Mouse (Mus musculus) left cerebral cortex, adult 11 months (tissue): ENCODE measurements around the gene Igsf3.

ENCODE experiments used
- DNase-seq: peaks from one replicate; pipeline ENCODE4 v3.0.0; 2022; ENCODE audit warnings: low spot score

The Igsf3 gene

DNA sequence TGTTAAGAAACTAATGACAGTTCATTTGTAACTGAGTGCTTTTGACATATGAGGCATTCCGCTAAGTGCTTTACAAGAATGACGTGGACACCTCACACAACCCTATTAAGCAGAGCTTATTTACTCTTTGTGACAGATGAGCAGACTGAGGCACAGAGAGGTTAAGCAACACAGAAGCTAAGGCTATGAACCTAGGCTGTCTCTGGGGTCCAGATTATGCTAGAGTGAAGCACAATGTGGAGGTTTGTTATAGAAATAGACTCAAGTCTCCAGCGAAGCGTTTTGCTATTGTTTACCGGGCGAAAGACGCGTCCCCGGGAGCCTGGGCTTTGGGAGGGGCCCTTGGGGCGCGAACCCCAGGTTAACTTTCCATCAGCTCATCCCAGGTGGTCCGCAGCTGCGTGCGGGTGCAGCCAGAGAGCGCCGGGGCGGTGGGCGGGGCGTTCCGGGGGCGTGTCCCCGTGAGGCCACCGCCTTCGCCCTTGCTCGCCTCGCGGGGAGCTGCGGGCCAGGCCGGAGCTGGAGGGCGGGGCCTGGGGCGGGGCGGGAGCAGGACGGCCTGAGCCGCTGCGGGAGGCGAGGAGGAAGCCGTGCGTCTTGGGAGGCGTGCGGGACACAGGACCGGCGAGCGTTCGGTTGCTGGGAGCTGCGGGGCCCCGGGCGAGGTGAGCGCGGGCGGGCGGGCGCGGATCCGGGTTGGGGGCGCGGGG is at the start of gene Igsf3:
Gene Igsf3, plus strand, starts transcription at position 546 of the 710 bp plus-strand sequence.
- DNase-seq, result peak; percentile 30

GRCm38 (mm10) chr3:101327248-101327647 is 49.6 kb upstream of the Igsf3 start:
- DNase-seq, result no peak

DNA sequence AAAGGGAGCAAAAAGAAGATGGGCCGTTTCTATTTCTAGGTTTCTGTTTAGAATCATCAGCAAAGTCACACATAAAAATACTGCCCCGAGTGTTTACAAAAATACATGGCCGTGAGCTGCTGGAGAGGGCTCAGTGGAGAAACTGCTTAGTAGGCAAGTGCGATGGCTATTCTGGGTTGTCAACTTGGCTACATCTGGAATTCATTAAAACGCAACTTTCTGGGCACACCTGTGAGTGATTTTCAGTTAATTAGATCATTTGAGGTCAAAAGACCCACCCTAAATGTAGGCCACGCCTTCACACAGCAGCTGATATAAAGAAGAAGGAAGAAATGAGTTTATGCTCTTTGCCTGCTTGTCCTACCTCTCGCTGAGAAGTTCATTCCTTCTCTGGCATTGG is 48.3 kb upstream of the Igsf3 start:
- no peak for DNase-seq

DNA sequence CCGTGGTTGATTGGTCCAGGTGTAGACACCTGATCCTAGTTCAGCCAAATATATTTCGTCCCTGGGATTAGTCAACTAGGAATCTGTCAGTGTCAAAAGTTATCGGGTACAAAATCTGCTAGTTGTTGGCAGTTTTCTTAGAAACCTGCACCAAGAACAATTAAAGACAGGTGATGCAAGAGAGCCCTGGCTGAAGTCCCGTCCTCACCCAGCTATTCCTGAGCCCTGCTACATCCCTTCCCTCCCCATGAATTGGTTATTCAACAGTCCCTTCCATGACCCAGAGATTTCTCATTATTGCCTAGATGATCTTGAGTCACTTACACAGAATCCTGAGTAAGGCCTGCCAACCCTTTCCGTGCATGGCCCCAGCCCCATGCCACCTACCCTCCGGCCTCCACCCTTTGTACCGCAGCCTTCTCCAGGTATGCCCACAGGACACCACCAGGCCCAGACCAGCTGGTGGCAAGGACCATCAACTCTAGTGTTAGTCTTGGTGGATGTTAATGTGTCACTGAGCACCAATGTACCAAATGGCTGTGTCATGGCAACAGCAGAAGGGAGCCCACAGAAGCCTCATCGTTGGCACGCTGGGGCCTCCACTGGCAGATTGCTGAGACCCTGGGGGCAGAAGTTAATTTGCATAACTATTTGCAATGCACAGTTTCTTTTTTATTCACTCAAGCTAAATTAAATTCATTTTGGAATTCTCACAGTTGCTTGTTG is 33.5 kb upstream of the Igsf3 start:
- DNase-seq, result no peak

GRCm38 (mm10) chr3:101344246-101344645 is 32.6 kb upstream of the Igsf3 start:
- no peak for DNase-seq

DNA sequence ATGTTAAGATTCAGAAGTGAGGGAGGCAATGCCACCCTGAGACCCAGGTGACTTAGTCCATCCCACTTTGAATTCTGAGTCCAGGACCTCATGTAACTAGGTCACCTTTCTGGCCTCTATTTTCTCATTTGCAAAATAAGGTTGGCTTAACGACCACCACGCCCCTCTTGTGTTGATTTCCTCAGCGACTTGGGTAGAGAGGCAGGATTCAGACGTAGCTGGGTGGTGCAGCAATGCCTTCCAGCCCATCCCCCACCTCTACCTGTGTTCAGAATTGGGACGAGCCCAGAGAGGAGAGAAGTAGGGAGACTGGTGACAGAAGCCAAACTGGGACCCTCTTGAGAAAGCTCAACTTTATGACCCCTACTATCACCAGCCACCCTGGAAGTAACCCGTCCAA is 31.6 kb upstream of the Igsf3 start:
- DNase-seq, result no peak

GRCm38 (mm10) chr3:101346806-101347205 is 30.1 kb upstream of the Igsf3 start:
- DNase-seq, result no peak

DNA sequence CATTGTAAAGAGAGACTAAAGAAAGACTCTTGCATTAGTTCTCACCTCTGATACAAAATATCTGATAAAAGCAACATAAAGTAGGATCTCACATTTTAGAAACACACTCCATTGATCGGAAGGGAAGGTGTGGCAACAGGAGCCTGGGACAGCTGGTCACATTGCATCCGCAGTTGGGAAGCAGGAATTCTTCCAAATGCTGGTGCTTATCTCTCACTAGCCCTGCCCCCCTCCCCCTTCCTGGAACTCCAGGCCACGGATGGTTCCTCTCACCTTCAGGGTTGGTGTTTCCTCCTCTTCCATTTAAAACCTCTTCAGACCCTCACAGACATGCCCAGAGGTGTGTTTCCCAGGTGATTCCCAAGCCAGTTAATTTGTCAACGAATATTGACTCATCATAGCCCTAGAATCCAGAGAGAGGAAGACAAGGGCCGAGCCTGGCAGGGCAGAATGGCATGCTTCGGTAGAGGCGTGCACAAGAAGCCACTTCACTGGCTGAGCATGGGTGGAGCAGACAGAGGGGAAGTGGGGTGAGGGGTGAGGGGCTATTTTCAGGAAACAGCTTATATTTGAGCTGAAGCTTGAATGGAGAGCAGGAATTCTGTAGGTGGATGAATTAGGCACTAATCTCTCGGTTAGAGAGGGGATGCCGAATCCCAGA is 28.3 kb upstream of the Igsf3 start:
- no peak for DNase-seq

DNA sequence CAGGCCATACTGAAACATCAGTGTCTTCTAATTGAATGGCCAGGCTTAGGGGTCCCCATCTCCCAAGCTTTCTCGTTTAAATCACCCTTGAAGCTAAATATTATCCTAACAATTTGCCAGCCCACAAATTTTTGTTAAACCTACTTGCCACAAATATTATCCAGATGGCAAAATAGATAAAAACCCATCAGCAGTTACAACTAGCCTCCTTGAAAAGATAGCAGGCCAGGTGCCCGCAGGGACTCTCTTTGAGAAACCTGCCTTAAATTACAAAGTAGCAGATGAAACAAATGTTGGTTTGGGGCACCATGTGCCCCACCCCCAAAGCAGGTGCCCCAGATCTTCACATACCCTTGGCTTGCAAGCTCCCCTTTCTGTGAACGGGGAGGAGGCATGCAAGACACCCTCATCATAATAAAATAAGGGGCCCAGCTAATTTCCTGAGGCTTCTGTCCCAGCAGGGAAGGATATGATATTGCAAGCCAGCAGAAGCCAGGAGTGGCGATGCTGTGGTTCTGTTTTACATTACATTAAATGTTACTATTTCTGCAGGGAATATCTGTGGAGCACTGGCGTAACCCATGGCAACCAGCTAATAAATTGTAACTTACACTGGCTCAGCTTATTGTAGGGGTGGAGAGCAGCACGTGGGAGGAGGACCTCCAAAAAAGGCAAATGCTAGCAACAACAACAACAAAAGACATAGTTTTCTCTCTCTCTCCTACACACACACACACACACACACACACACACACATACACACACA is 27.2 kb upstream of the Igsf3 start:
- no peak for DNase-seq

- no peak for DNase-seq
Observed at GRCm38 (mm10) chr3:101350406-101350805, 26.5 kb upstream of the Igsf3 start.

GRCm38 (mm10) chr3:101354490-101354889 is 22.4 kb upstream of the Igsf3 start:
- DNase-seq, result no peak

DNA sequence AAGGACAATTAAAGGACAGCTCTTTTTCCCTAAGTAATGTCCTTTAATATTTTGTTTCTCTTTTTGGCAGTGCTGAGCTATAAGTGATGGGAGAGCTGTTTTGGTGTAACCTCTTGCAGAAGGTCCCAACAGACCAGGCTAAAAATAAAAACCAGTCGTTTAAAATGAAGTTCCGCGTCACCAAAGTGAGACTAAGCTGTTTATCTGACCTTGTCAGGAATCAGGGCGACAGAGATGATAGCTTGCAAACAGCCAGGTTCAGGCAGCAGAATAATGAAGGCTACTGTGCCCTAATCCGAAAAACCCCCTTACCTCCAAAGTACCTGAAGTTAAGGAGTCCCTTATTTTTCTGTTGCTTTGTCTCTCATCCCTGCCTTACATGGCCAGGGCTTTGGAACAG is 21.2 kb upstream of the Igsf3 start:
- DNase-seq, result no peak

- no peak for DNase-seq
Observed at GRCm38 (mm10) chr3:101356583-101357553, 20.0 kb upstream of the Igsf3 start.

DNA sequence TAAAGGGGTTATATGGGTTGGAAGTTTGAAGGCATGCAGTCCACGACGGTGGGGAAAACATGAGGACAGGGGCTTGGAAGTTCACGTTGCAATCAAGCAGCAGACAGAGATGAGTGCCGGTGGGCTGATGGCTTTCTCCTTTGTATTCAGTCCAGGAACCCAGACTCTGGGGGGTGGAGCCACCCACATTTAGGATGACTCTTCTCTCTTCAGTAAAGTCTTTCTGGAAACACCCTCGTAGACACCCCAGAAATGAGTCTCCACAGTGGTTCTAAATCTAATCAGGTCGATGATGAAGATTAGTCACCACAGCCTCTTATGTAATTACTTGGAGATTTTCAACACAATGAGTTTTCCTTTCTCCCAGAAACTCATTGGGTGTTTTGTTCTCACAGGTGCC is 16.1 kb upstream of the Igsf3 start:
- no peak for DNase-seq

GRCm38 (mm10) chr3:101362391-101362790 is 14.5 kb upstream of the Igsf3 start:
- DNase-seq, result no peak

- DNase-seq, result no peak
Observed at GRCm38 (mm10) chr3:101363574-101363973, 13.3 kb upstream of the Igsf3 start.

DNA sequence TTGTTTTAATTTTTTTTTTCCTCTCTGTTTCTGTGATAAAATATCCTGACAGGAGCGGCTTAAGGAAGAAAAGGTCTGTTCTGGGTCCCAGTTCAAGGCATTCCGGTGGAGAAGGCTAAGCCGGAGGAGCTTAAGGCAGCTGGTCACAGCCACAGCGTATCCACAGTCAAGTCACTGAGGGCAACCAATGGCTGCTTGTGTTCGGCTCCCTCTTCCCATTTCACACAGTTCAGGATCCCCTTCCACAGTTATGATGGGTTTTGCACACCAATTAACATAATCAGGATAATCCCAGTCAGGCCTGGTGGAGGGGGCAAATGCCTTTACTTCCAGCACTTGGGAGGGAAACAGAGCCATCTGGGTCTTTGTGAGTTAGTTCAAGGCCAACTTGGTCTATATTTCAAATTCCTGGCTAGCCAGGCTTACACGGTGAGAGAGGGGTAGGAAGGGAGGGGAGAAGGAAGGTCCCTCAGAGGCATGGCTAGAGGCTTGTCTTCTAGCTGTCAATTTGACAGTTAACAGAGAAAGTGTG is 11.7 kb upstream of the Igsf3 start:
- DNase-seq, result no peak

DNA sequence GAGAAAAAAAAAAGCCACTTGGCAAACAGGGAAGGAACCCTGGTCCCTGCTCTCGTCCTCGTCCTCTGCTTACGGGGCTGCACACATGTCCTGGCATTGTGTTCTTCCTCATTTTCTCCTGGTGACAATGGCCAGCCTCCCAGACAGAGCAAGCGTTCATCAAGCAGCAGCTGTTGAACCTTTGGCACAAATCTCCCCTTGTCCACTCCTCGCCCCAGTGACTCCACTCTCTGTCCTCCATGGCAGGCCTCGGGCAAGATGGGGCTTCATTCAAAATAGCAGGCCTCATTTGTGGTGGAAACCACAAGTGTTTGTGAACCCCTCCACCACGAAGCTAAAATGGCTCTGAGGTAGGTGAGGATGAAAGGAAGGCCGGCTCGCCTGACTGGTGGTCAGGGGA is 11.0 kb upstream of the Igsf3 start:
- DNase-seq, result no peak

DNA sequence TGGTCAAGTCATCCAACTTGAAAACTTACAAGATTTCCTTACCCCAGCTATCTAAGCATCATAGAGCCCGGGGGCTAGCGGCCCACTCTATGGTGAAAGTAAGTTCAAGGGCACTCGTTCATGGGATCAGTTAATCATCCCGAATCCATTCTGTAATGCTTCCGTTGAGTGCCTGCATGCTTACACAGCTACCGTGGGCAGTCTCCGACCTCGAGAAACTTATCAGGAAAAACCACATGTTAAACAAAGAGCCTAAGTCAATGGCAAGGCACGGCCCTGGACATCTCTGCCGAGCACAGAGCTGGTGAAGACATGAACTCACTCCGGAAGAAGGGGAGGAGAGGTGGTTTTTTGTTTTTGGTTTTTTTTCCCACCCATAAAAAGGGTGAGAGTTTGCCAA is 9.5 kb upstream of the Igsf3 start:
- DNase-seq, result no peak

GRCm38 (mm10) chr3:101369301-101369881 is 7.5 kb upstream of the Igsf3 start:
- no peak for DNase-seq
